Mouse (Mus musculus) liver, postnatal 0 days (tissue): ENCODE data around the gene Nme4. TPM values are rescaled to one million over a fixed set of nuclear protein-coding genes. Genes with fewer than 3 reads are reported as not detected.

Experiments
- ATAC-seq: fragments of 200-750 bp; cut with Nextera tagmentation; 2 replicates; pipeline ENCODE4 v1.8.0; 2017; ENCODE audit warnings: mild to moderate bottlenecking, moderate library complexity
- DNase-seq: peaks from one replicate; pipeline ENCODE4 v3.0.0-alpha.2; 2016
- H3K27ac ChIP-seq: fragments of 300-500 bp; sonication (generic); 2 replicates; pipeline ENCODE4 v1.5.1; 2014; ENCODE audit warnings: antibody characterized with exemption, moderate library complexity, mild to moderate bottlenecking, low read depth
- H3K27me3 ChIP-seq: fragments of 300-500 bp; sonication (generic); 2 replicates; pipeline ENCODE4 v1.6.1; 2014; ENCODE audit warnings: low read length, control low read depth, mixed read lengths; ENCODE audit not compliant: insufficient read depth
- H3K36me3 ChIP-seq: fragments of 300-500 bp; sonication (generic); replicated peaks from 2 replicates; pipeline ENCODE4 v1.6.1; 2014; ENCODE audit warnings: mild to moderate bottlenecking, control low read depth, low read length, moderate library complexity, mixed read lengths; ENCODE audit not compliant: insufficient read depth
- H3K4me1 ChIP-seq: fragments of 300-500 bp; sonication (generic); 2 replicates; pipeline ENCODE4 v1.6.1; 2014; ENCODE audit warnings: antibody characterized with exemption, mild to moderate bottlenecking, control low read depth; ENCODE audit not compliant: insufficient read depth
- H3K4me2 ChIP-seq: fragments of 300-500 bp; sonication (generic); 2 replicates; pipeline ENCODE4 v1.6.1; 2014; ENCODE audit warnings: low read depth, mild to moderate bottlenecking, low read length, moderate library complexity, mixed read lengths
- H3K4me3 ChIP-seq: fragments of 300-500 bp; sonication (generic); 2 replicates; pipeline ENCODE4 v1.5.1; 2014; ENCODE audit warnings: low read depth, low read length
- H3K9ac ChIP-seq: fragments of 300-500 bp; sonication (generic); replicated peaks from 2 replicates; pipeline ENCODE4 v1.6.1; 2014; ENCODE audit warnings: mild to moderate bottlenecking, moderate library complexity
- H3K9me3 ChIP-seq: fragments of 300-500 bp; sonication (generic); 2 replicates; pipeline ENCODE4 v1.6.1; 2016; ENCODE audit warnings: mild to moderate bottlenecking, control low read depth, low read length, mixed read lengths
- CTCF ChIP-seq: sonication (generic); IDR thresholded peaks from 2 replicates; pipeline ENCODE4 v1.5.1; 2016; ENCODE audit warnings: antibody characterized with exemption, low read depth
- EP300 ChIP-seq: IDR thresholded peaks from 2 replicates; pipeline ENCODE4 v1.6.1; 2016; ENCODE audit warnings: antibody characterized with exemption, low read depth, mild to moderate bottlenecking
- WGBS: fragments of 180-500 bp; shearing (Covaris S2); extraction: QIAGEN DNeasy Blood & Tissue Kit; methylation state at CpG from one replicate; pipeline ENCODE4 v1.1.7; 2014; ENCODE audit not compliant: insufficient replicate concordance; 5-methylcytosine and 5-hydroxymethylcytosine counted together
- polyA plus RNA-seq: library from polyadenylated mRNA; unstranded; fragments of >200 nt; fragmentation: Nextera tagmentation; extraction: Ambion mirVana; gene quantifications from 2 replicates; pipeline ENCODE4 v1.2.1, GENCODE M21; 2015

Nme4 gene
- polyA plus RNA-seq, 1 experiment from 2014 or later, result 17.7 TPM

- ATAC-seq (peak; percentile 91), DNase-seq (peak; percentile 87)
- peaks cover 5% of the 10 kb centered on the region; the same call in 1 of the 2 replicates for H3K36me3 ChIP-seq
- no peaks in the 10 kb centered on the region for H3K9me3 ChIP-seq
- H3K9ac ChIP-seq, result peak within 1 kb of the TSS; percentile 56
- TF ChIP-seq CTCF, result peak; percentile 89
- no peak for TF ChIP-seq EP300
- H3K4me2 ChIP-seq, result peak within 1 kb of the TSS; percentile 85
- H3K27ac ChIP-seq, result peak within 1 kb of the TSS; percentile 76
- 2% methylated on average over 32 of the region's 32 CpGs for WGBS
- H3K4me1 ChIP-seq, result peaks cover 8% of the 10 kb centered on the region
- H3K27me3 ChIP-seq, result no peaks in the 10 kb centered on the region
- peak within 1 kb of the TSS; percentile 57 for H3K4me3 ChIP-seq
Observed at GRCm38 (mm10) chr17:26089905-26090632, 5.3 kb downstream of the Nme4 start, which contains the start of gene Decr2. Gene Decr2 (minus strand): TSS chr17:26090337.

- ATAC-seq, result peak; percentile 55
Observed at GRCm38 (mm10) chr17:26087059-26087564, 8.3 kb downstream of the Nme4 start.

GRCm38 (mm10) chr17:26080867-26081266 is 14.5 kb downstream of the Nme4 start:
- 26% methylated on average over 2 of the region's 2 CpGs for WGBS
- no peak for ATAC-seq
- no peak overlapping the region for H3K4me2 ChIP-seq

More at GRCm38 (mm10) chr17:26087059-26087564, 8.3 kb downstream of the Nme4 start:
- no peak overlapping the region for H3K4me2 ChIP-seq
- 0 out of 2 replicates have a peak, but pooled peaks cover 2% of the 10 kb centered on the region for H3K4me1 ChIP-seq
- peaks cover 14% of the 10 kb centered on the region for H3K36me3 ChIP-seq
- no peaks in the 10 kb centered on the region for H3K9me3 ChIP-seq
- no peaks in the 10 kb centered on the region for H3K27me3 ChIP-seq
- TF ChIP-seq CTCF, result no peak
- TF ChIP-seq EP300, result no peak
- H3K27ac ChIP-seq, result peak overlapping the region; percentile 51
- DNase-seq, result no peak
- no peak overlapping the region for H3K4me3 ChIP-seq
- 78% methylated on average over 9 of the region's 9 CpGs for WGBS
- H3K9ac ChIP-seq, result no peak overlapping the region

GRCm38 (mm10) chr17:26078851-26079250 is 16.6 kb downstream of the Nme4 start:
- no peaks in the 10 kb centered on the region for H3K9me3 ChIP-seq
- TF ChIP-seq EP300, result no peak
- no peak for TF ChIP-seq CTCF
- H3K4me1 ChIP-seq, result no peaks in the 10 kb centered on the region
- H3K36me3 ChIP-seq, result peaks cover 5% of the 10 kb centered on the region
- 70% methylated on average over 2 of the region's 2 CpGs for WGBS
- DNase-seq (no peak), ATAC-seq (no peak)
- no peak overlapping the region for H3K4me3 ChIP-seq
- no peak overlapping the region for H3K27ac ChIP-seq
- H3K9ac ChIP-seq, result no peak overlapping the region
- H3K4me2 ChIP-seq, result no peak overlapping the region
- 0 out of 2 replicates have a peak, but pooled peaks cover 4% of the 10 kb centered on the region for H3K27me3 ChIP-seq

More at GRCm38 (mm10) chr17:26080867-26081266, 14.5 kb downstream of the Nme4 start:
- Histone ChIP-seq H3K9me3 (no peaks in the 10 kb centered on the region), H3K36me3 (peaks cover 10% of the 10 kb centered on the region), H3K4me1 (no peaks in the 10 kb centered on the region), H3K4me3 (no peak overlapping the region), H3K9ac (no peak overlapping the region), H3K27ac (no peak overlapping the region), H3K27me3 (no peaks in the 10 kb centered on the region)
- no peak for DNase-seq
- TF ChIP-seq EP300, result no peak
- TF ChIP-seq CTCF, result no peak

GRCm38 (mm10) chr17:26075246-26075645 is 20.2 kb downstream of the Nme4 start:
- no peak for ATAC-seq
- 60% methylated on average over 3 of the region's 3 CpGs for WGBS

GRCm38 (mm10) chr17:26070136-26070535 is 25.3 kb downstream of the Nme4 start:
- ATAC-seq (no peak), DNase-seq (no peak)
- Histone ChIP-seq H3K4me1 (peaks cover 24% of the 10 kb centered on the region), H3K4me2 (peak overlapping the region; percentile 97), H3K36me3 (no peaks in the 10 kb centered on the region), H3K27me3 (peaks cover 33% of the 10 kb centered on the region), H3K9me3 (no peaks in the 10 kb centered on the region), H3K9ac (no peak overlapping the region; the same call in 1 of the 2 replicates), H3K4me3 (peak overlapping the region; percentile 70; the same call in 1 of the 2 replicates), H3K27ac (no peak overlapping the region)
- WGBS, result 21% methylated on average over 6 of the region's 6 CpGs
- TF ChIP-seq CTCF, result no peak
- TF ChIP-seq EP300, result no peak

More at GRCm38 (mm10) chr17:26075246-26075645, 20.2 kb downstream of the Nme4 start:
- DNase-seq, result no peak
- Histone ChIP-seq H3K4me3 (no peak overlapping the region), H3K9ac (no peak overlapping the region), H3K4me2 (no peak overlapping the region), H3K27ac (no peak overlapping the region), H3K27me3 (0 out of 2 replicates have a peak, but pooled peaks cover 8% of the 10 kb centered on the region), H3K4me1 (peaks cover under 1% of the 10 kb centered on the region; the same call in 1 of the 2 replicates), H3K9me3 (no peaks in the 10 kb centered on the region), H3K36me3 (no peaks in the 10 kb centered on the region)
- TF ChIP-seq CTCF (no peak), EP300 (no peak)
